Mouse (Mus musculus) heart, adult 18-20 months (tissue): ENCODE results near the gene Mcidas. TPM values are rescaled to one million over a fixed set of nuclear protein-coding genes. Genes with fewer than 3 reads are reported as not detected.

ENCODE experiments used
- microRNA-seq, 2 experiments: library from miRNA; unstranded; fragments of <30 nt; microRNA quantifications; one replicate each; pipeline ENCODE4 v1.2.0; 2022
- total RNA-seq, 2 experiments: library from RNA; stranded (reverse); gene quantifications; 2 replicates each; pipeline ENCODE4 v1.2.3; 2021

Gene Mcidas
- total RNA-seq, 2 experiments from 2014 or later: not detected

Small RNA genes within 50 kb of the gene (microRNA-seq; reads per million reads assigned to microRNA genes)
- gene Mir449a: 38.9 to 76.2 reads per million in 2 experiments
- gene Mir449b: 0 reads per million in 2 experiments
- 0 reads per million in 2 experiments for gene Mir449c

Other genes with a start within 250 kb of the Mcidas start
- gene Plpp1, start 193.1 kb upstream of the Mcidas start, total RNA-seq: 10 to 100 TPM; 41.8 to 43.5 TPM
- gene Mtrex, start 66.4 kb upstream of the Mcidas start, total RNA-seq: 10 to 100 TPM; 26.0 to 26.9 TPM
- gene Dhx29, start 66.4 kb upstream of the Mcidas start, total RNA-seq: 10 to 100 TPM; 15.0 to 15.6 TPM
- gene Ccno, start 6.0 kb upstream of the Mcidas start, total RNA-seq: under 1 TPM in 1 of 2 experiments, not detected in 1; 0.21 TPM
- gene Cdc20b, start 41.3 kb downstream of the Mcidas start, total RNA-seq: not detected
- gene Gpx8, start 52.6 kb downstream of the Mcidas start, total RNA-seq: 10 to 100 TPM; 31.2 to 42.3 TPM
- 1 to 10 TPM in 1 of 2 experiments, under 1 TPM in 1; 0.62 to 1.2 TPM for gene Gzma, start 107.1 kb downstream of the Mcidas start, total RNA-seq
- gene Esm1, start 215.8 kb downstream of the Mcidas start, total RNA-seq: under 1 TPM; 0.44 to 0.57 TPM
- gene Gzmk, start 232.1 kb downstream of the Mcidas start, total RNA-seq: not detected